Mouse (Mus musculus): ENCODE measurements around the gene Pole3. TPM values are rescaled to one million over a fixed set of nuclear protein-coding genes. Genes with fewer than 3 reads are reported as not detected.
A peak's percentile ranks its signal among the peaks of the same experiment; 100 is the strongest.
"Not testable (repeated sequence)": the region's sequence is repeated elsewhere in the genome, so short reads cannot be mapped to it uniquely, and the experiment has no call there.

The Pole3 gene
- polyA plus RNA-seq, 1 experiment from 2014 or later: 55.5 TPM

- WGBS: 74% methylated on average over 3 of the region's 3 CpGs
- no peak overlapping the region for H3K4me2 ChIP-seq (replicated peaks; ENCODE audit: low read depth)
- no peak overlapping the region for H3K4me3 ChIP-seq (ENCODE audit: low read depth, low read length)
- H3K9ac ChIP-seq (ENCODE audit: low read length): no peak overlapping the region
- TF ChIP-seq EP300 (optimal IDR thresholded peaks at IDR 0.05) (no peak), CTCF (IDR thresholded peaks at IDR 0.05; ENCODE audit: low read depth) (no peak)
- DNase-seq (ENCODE audit: low spot score) (no peak), ATAC-seq (ENCODE audit: low FRiP score, low TSS enrichment) (peak; percentile 56)
- H3K27me3 ChIP-seq (ENCODE audit: control insufficient read depth, insufficient read depth, low read length): no peaks in the 10 kb centered on the region
- H3K36me3 ChIP-seq (ENCODE audit: control insufficient read depth, insufficient read depth, low read length): no peaks in the 10 kb centered on the region
- peaks cover 3% of the 10 kb centered on the region; the same call in 1 of the 2 replicates for H3K4me1 ChIP-seq (replicated peaks; ENCODE audit: control insufficient read depth, insufficient read depth)
- H3K27ac ChIP-seq (replicated peaks): peak overlapping the region; percentile 73
- H3K9me3 ChIP-seq (ENCODE audit: control insufficient read depth, low read length): no peaks in the 10 kb centered on the region
Observed at GRCm38 (mm10) chr4:62484928-62485327, 39.9 kb downstream of the Pole3 start.

GRCm38 (mm10) chr4:62480709-62481605 lies 43.9 kb downstream of the Pole3 start:
- Histone ChIP-seq H3K27me3 (ENCODE audit: control insufficient read depth, insufficient read depth, low read length) (no peaks in the 10 kb centered on the region), H3K9me3 (ENCODE audit: control insufficient read depth, low read length) (no peaks in the 10 kb centered on the region), H3K36me3 (ENCODE audit: control insufficient read depth, insufficient read depth, low read length) (no peaks in the 10 kb centered on the region), H3K27ac (replicated peaks) (peak overlapping the region; percentile 85), H3K9ac (ENCODE audit: low read length) (peak overlapping the region; percentile 31; the same call in 1 of the 2 replicates), H3K4me2 (replicated peaks; ENCODE audit: low read depth) (peak overlapping the region; percentile 87), H3K4me3 (ENCODE audit: low read depth, low read length) (peak overlapping the region; percentile 48), H3K4me1 (replicated peaks; ENCODE audit: control insufficient read depth, insufficient read depth) (peaks cover 3% of the 10 kb centered on the region; the same call in 1 of the 2 replicates)
- peak; percentile 37 for DNase-seq (ENCODE audit: low spot score)
- no peak for ATAC-seq (ENCODE audit: low FRiP score, low TSS enrichment)
- TF ChIP-seq EP300 (optimal IDR thresholded peaks at IDR 0.05): no peak
- no peak for TF ChIP-seq CTCF (IDR thresholded peaks at IDR 0.05; ENCODE audit: low read depth)
- WGBS: 26% methylated on average over 10 of the region's 10 CpGs

DNA sequence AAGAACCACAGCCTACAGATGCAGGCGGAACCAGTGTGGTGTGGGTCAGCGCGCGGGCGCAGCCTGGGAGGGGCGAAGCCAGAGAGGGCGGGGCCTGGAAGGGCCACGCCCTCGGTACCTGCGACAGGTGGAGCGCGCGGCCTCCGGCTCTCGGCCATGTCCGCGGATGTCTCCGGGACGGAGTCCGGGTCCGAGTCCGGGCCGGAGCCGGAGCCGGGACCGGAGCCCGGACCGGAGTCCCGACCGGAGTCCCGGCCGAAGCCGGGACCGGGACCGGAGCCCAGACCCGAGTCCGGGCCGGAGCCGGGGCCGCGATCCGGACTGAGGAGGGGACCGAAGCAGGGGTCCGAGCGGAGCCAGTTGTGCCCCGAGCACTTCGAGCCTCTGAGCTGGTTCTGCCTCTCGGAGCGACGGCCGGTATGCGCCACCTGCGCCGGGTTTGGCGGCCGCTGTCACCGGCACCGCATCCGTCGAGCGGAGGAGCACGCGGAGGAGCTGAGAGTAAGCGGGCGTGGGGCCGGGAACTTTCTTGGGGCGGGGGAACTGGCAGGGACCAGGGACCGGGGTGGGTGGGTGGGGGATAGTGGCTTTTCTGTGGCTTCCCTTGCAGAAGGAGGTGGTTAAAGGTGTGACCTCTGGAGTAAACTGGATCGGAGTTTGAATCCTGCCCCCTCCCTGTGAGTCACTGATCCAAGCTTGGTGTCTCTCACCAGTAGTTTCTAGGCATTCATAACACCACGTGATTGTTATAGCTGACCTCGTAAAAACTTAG lies 44.7 kb downstream of the Pole3 start, which contains the start of gene Bspry:
Gene Bspry, plus strand, starts transcription at position 117 of the 772 bp plus-strand sequence.
- peak within 1 kb of the TSS; percentile 48 for H3K4me3 ChIP-seq (ENCODE audit: low read depth, low read length)
- ATAC-seq (ENCODE audit: low FRiP score, low TSS enrichment): peak; percentile 95
- 1% methylated on average over 71 of the region's 71 CpGs for WGBS
- peaks cover 3% of the 10 kb centered on the region; the same call in 1 of the 2 replicates for H3K4me1 ChIP-seq (replicated peaks; ENCODE audit: control insufficient read depth, insufficient read depth)
- H3K36me3 ChIP-seq (ENCODE audit: control insufficient read depth, insufficient read depth, low read length): no peaks in the 10 kb centered on the region
- peak within 1 kb of the TSS; percentile 85 for H3K27ac ChIP-seq (replicated peaks)
- H3K9ac ChIP-seq (ENCODE audit: low read length): peak within 1 kb of the TSS; percentile 60
- TF ChIP-seq CTCF (IDR thresholded peaks at IDR 0.05; ENCODE audit: low read depth) (no peak), EP300 (optimal IDR thresholded peaks at IDR 0.05) (no peak)
- peak within 1 kb of the TSS; percentile 87 for H3K4me2 ChIP-seq (replicated peaks; ENCODE audit: low read depth)
- no peaks in the 10 kb centered on the region for H3K27me3 ChIP-seq (ENCODE audit: control insufficient read depth, insufficient read depth, low read length)
- peak; percentile 90 for DNase-seq (ENCODE audit: low spot score)
- no peaks in the 10 kb centered on the region for H3K9me3 ChIP-seq (ENCODE audit: control insufficient read depth, low read length)

DNA sequence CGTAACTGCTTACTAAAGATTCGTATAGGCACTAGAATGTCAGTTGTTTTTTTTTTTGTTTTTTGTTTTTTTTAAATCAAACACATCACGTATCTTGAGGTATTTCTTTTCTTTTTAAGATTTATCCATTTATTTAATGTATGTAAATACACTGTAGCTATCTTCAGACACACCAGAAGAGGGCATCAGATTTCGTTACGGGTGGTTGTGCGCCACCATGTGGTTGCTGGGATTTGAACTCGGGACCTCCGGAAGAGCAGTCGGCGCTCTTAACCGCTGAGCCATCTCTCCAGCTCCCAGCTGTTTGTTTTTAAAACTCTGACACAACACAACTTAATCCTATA lies 45.3 kb downstream of the Pole3 start:
- H3K27ac ChIP-seq (replicated peaks); ATAC-seq (ENCODE audit: low FRiP score, low TSS enrichment); H3K4me1 ChIP-seq (replicated peaks; ENCODE audit: control insufficient read depth, insufficient read depth); H3K36me3 ChIP-seq (ENCODE audit: control insufficient read depth, insufficient read depth, low read length); DNase-seq (ENCODE audit: low spot score); H3K9ac ChIP-seq (ENCODE audit: low read length); H3K9me3 ChIP-seq (ENCODE audit: control insufficient read depth, low read length); H3K27me3 ChIP-seq (ENCODE audit: control insufficient read depth, insufficient read depth, low read length): not testable (repeated sequence)
- peak overlapping the region; percentile 87 for H3K4me2 ChIP-seq (replicated peaks; ENCODE audit: low read depth)
- TF ChIP-seq CTCF (IDR thresholded peaks at IDR 0.05; ENCODE audit: low read depth): peak; percentile 71
- WGBS: 11% methylated on average over 11 of the region's 11 CpGs
- H3K4me3 ChIP-seq (ENCODE audit: low read depth, low read length): peak overlapping the region; percentile 48

GRCm38 (mm10) chr4:62477542-62478244 lies 47.2 kb downstream of the Pole3 start:
- no peaks in the 10 kb centered on the region for H3K36me3 ChIP-seq (ENCODE audit: control insufficient read depth, insufficient read depth, low read length)
- no peak for TF ChIP-seq EP300 (optimal IDR thresholded peaks at IDR 0.05)
- no peak for TF ChIP-seq CTCF (IDR thresholded peaks at IDR 0.05; ENCODE audit: low read depth)
- H3K9ac ChIP-seq (ENCODE audit: low read length): no peak overlapping the region
- no peaks in the 10 kb centered on the region for H3K9me3 ChIP-seq (ENCODE audit: control insufficient read depth, low read length)
- H3K27me3 ChIP-seq (ENCODE audit: control insufficient read depth, insufficient read depth, low read length): no peaks in the 10 kb centered on the region
- H3K4me1 ChIP-seq (replicated peaks; ENCODE audit: control insufficient read depth, insufficient read depth): peaks cover 3% of the 10 kb centered on the region; the same call in 1 of the 2 replicates
- no peak overlapping the region for H3K4me2 ChIP-seq (replicated peaks; ENCODE audit: low read depth)
- no peak overlapping the region for H3K4me3 ChIP-seq (ENCODE audit: low read depth, low read length)
- no peak overlapping the region for H3K27ac ChIP-seq (replicated peaks)
- WGBS: 59% methylated on average over 6 of the region's 6 CpGs
- ATAC-seq (ENCODE audit: low FRiP score, low TSS enrichment) (no peak), DNase-seq (ENCODE audit: low spot score) (no peak)

All from stomach, postnatal 0 days (tissue).